ENCODE assay signal across 12 mouse cellular contexts in the genomic region with DNA sequence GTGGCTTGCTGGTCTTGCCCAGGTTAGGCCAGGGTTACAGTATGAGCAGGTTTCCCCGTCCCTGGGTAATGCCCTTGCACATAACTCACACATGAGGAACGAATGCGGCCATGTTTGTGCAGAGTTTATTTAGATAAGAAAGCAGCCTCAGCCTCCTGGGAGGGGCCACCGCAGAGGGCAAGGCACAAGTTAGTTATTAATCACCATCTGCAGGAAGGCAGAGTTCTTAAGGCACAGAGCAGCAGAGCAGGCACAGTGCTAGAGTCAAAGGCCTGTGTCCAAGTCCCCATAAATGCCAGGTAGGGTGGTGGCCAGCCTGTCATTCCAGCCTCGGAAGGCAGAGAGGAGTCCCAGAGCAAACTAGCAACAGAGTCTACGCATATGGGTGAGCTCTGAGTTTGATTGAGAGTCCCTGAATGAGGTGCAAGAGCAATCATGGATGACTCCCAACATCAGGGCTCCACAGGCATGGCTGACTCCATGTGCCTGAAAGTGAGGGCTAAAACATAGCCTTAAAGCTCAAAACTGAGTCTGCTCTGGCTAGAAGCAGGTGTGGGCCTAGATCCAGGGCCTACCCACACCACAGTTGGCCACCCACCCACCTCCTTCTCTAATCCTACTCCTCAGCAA. TPM values are rescaled to one million over a fixed set of nuclear protein-coding genes. Genes with fewer than 3 reads are reported as not detected.
DNase-seq lines count a peak whose midpoint lies in the region; ATAC-seq and TF ChIP-seq lines count a peak whose summit lies in the region.
"Had no signal": no experiment of that assay in that cellular context is flagged by ENCODE, and none has a peak within 500 bp of the region (broad histone marks: within the 10 kb centered on the region; RNA-seq: fewer than 3 reads in every experiment).

No protein-coding gene starts in this region.

- H3K36me3 ChIP-seq in heart, embryonic 10.5 days: no peaks in the 10 kb centered on the region
- no peaks in the 10 kb centered on the region for H3K36me3 ChIP-seq in heart, embryonic 12.5 days
- H3K36me3 ChIP-seq in liver, embryonic 12.5 days: no peaks in the 10 kb centered on the region
- H3K36me3 ChIP-seq in stomach, postnatal 0 days (ENCODE audit: control insufficient read depth, insufficient read depth, low read length): no peaks in the 10 kb centered on the region
- H3K36me3 ChIP-seq in midbrain, postnatal 0 days (ENCODE audit: insufficient read depth, low read length): no peaks in the 10 kb centered on the region
- no peaks in the 10 kb centered on the region for H3K36me3 ChIP-seq in forebrain, embryonic 16.5 days (ENCODE audit: control insufficient read depth, insufficient read depth)
- H3K36me3 ChIP-seq: midbrain, embryonic 13.5 days had no signal

- peaks cover 46% of the 10 kb centered on the region for H3K4me1 ChIP-seq in heart, embryonic 10.5 days
- peaks cover 36% of the 10 kb centered on the region for H3K4me1 ChIP-seq in heart, embryonic 12.5 days (replicated peaks)
- H3K4me1 ChIP-seq in liver, embryonic 12.5 days: peaks cover 28% of the 10 kb centered on the region
- peaks cover 7% of the 10 kb centered on the region for H3K4me1 ChIP-seq in stomach, postnatal 0 days (replicated peaks; ENCODE audit: control insufficient read depth, insufficient read depth)
- no peaks in the 10 kb centered on the region; the same call in 1 of the 2 replicates for H3K4me1 ChIP-seq in midbrain, postnatal 0 days (ENCODE audit: insufficient read depth, low read length)
- peaks cover 2% of the 10 kb centered on the region for H3K4me1 ChIP-seq in forebrain, embryonic 16.5 days (replicated peaks; ENCODE audit: control insufficient read depth, insufficient read depth, low read length)

- ATAC-seq in heart, embryonic 12.5 days (ENCODE audit: insufficient number of reproducible peaks, low FRiP score): no peak
- peak; percentile 90 for ATAC-seq in liver, embryonic 12.5 days
- peak; percentile 91 for ATAC-seq in stomach, postnatal 0 days (ENCODE audit: low FRiP score, low TSS enrichment)
- no peak for ATAC-seq in midbrain, postnatal 0 days (ENCODE audit: low FRiP score)
- no peak for ATAC-seq in forebrain, embryonic 16.5 days
- ATAC-seq: midbrain, embryonic 13.5 days had no signal

- 76% methylated on average over 6 of the region's 6 CpGs for WGBS in heart, embryonic 10.5 days
- WGBS in heart, embryonic 12.5 days: 72% methylated on average over 6 of the region's 6 CpGs
- 32% methylated on average over 6 of the region's 6 CpGs for WGBS in liver, embryonic 12.5 days (ENCODE audit: insufficient replicate concordance)
- 36% methylated on average over 6 of the region's 6 CpGs for WGBS in stomach, postnatal 0 days
- WGBS in midbrain, postnatal 0 days: 92% methylated on average over 6 of the region's 6 CpGs
- WGBS in forebrain, embryonic 16.5 days: 88% methylated on average over 6 of the region's 6 CpGs

- no peak overlapping the region for H3K4me3 ChIP-seq in heart, embryonic 10.5 days
- no peak overlapping the region for H3K4me3 ChIP-seq in heart, embryonic 12.5 days
- no peak overlapping the region for H3K4me3 ChIP-seq in liver, embryonic 12.5 days
- H3K4me3 ChIP-seq in stomach, postnatal 0 days (ENCODE audit: low read depth, low read length): no peak overlapping the region
- no peak overlapping the region for H3K4me3 ChIP-seq in midbrain, postnatal 0 days (ENCODE audit: low read depth, low read length)
- no peak overlapping the region for H3K4me3 ChIP-seq in forebrain, embryonic 16.5 days (replicated peaks; ENCODE audit: low read length)
- H3K4me3 ChIP-seq: gastrocnemius, adult 2 months; midbrain, embryonic 13.5 days had no signal

- TF ChIP-seq EP300 in stomach, postnatal 0 days (optimal IDR thresholded peaks at IDR 0.05): no peak

- no peaks in the 10 kb centered on the region for H3K9me3 ChIP-seq in heart, embryonic 10.5 days
- no peaks in the 10 kb centered on the region for H3K9me3 ChIP-seq in heart, embryonic 12.5 days (replicated peaks)
- no peaks in the 10 kb centered on the region for H3K9me3 ChIP-seq in liver, embryonic 12.5 days (replicated peaks)
- no peaks in the 10 kb centered on the region for H3K9me3 ChIP-seq in stomach, postnatal 0 days (ENCODE audit: control insufficient read depth, low read length)
- H3K9me3 ChIP-seq in midbrain, postnatal 0 days (ENCODE audit: low read length): no peaks in the 10 kb centered on the region
- no peaks in the 10 kb centered on the region for H3K9me3 ChIP-seq in forebrain, embryonic 16.5 days (ENCODE audit: control insufficient read depth, low read length)
- H3K9me3 ChIP-seq: midbrain, embryonic 13.5 days had no signal

- no peaks in the 10 kb centered on the region for H3K27me3 ChIP-seq in heart, embryonic 10.5 days (ENCODE audit: insufficient read depth, poor library complexity, severe bottlenecking)
- H3K27me3 ChIP-seq in heart, embryonic 12.5 days (replicated peaks): 0 out of 2 replicates have a peak, but pooled peaks cover 7% of the 10 kb centered on the region
- H3K27me3 ChIP-seq in liver, embryonic 12.5 days (replicated peaks): 0 out of 2 replicates have a peak, but pooled peaks cover 5% of the 10 kb centered on the region
- no peaks in the 10 kb centered on the region for H3K27me3 ChIP-seq in stomach, postnatal 0 days (ENCODE audit: control insufficient read depth, insufficient read depth, low read length)
- H3K27me3 ChIP-seq in midbrain, postnatal 0 days (ENCODE audit: insufficient read depth, low read length): no peaks in the 10 kb centered on the region
- H3K27me3 ChIP-seq in forebrain, embryonic 16.5 days (replicated peaks; ENCODE audit: control insufficient read depth, insufficient read depth, low read length): no peaks in the 10 kb centered on the region
- H3K27me3 ChIP-seq: midbrain, embryonic 13.5 days had no signal

- H3K9ac ChIP-seq in heart, embryonic 12.5 days: no peak overlapping the region
- peak overlapping the region; percentile 28; the same call in 1 of the 2 replicates for H3K9ac ChIP-seq in liver, embryonic 12.5 days
- H3K9ac ChIP-seq in stomach, postnatal 0 days (ENCODE audit: low read length): no peak overlapping the region
- H3K9ac ChIP-seq in midbrain, postnatal 0 days (replicated peaks; ENCODE audit: low read length, poor library complexity, severe bottlenecking): no peak overlapping the region
- no peak overlapping the region for H3K9ac ChIP-seq in forebrain, embryonic 16.5 days (replicated peaks; ENCODE audit: low read depth, low read length)
- H3K9ac ChIP-seq: midbrain, embryonic 13.5 days had no signal

- DNase-seq in heart, embryonic 10.5 days (ENCODE audit: low spot score): no peak
- peak; percentile 77 for DNase-seq in kidney, adult 9 months
- DNase-seq in stomach, postnatal 0 days (ENCODE audit: low spot score): peak; percentile 84
- no peak for DNase-seq in midbrain, postnatal 0 days (ENCODE audit: low spot score)
- DNase-seq in thymus, postnatal 10 days (ENCODE audit: low spot score in 2 of 2): no peak
- DNase-seq: adrenal gland, postnatal 36 days; cerebellum, adult 18-20 months; gastrocnemius, adult 2 months had no signal

- no peak overlapping the region for H3K4me2 ChIP-seq in heart, embryonic 12.5 days
- peak overlapping the region; percentile 50 for H3K4me2 ChIP-seq in liver, embryonic 12.5 days
- no peak overlapping the region for H3K4me2 ChIP-seq in stomach, postnatal 0 days (replicated peaks; ENCODE audit: low read depth)
- H3K4me2 ChIP-seq in midbrain, postnatal 0 days (ENCODE audit: low read depth, low read length, poor library complexity, severe bottlenecking): no peak overlapping the region
- no peak overlapping the region for H3K4me2 ChIP-seq in forebrain, embryonic 16.5 days (ENCODE audit: low read length)
- H3K4me2 ChIP-seq: midbrain, embryonic 13.5 days had no signal

- 0 out of 2 replicates have a peak overlapping the region, but pooled peaks have one; percentile 39 for H3K27ac ChIP-seq in heart, embryonic 10.5 days
- H3K27ac ChIP-seq in heart, embryonic 12.5 days (ENCODE audit: poor library complexity, severe bottlenecking): no peak overlapping the region
- H3K27ac ChIP-seq in liver, embryonic 12.5 days: peak overlapping the region; percentile 74
- H3K27ac ChIP-seq in stomach, postnatal 0 days (replicated peaks): peak overlapping the region; percentile 83
- no peak overlapping the region for H3K27ac ChIP-seq in midbrain, postnatal 0 days (ENCODE audit: low read depth, low read length)
- no peak overlapping the region for H3K27ac ChIP-seq in forebrain, embryonic 16.5 days (ENCODE audit: low read length)
- H3K27ac ChIP-seq: gastrocnemius, adult 2 months; midbrain, embryonic 13.5 days had no signal

- no peak for TF ChIP-seq CTCF in stomach, postnatal 0 days (IDR thresholded peaks at IDR 0.05; ENCODE audit: low read depth)
- TF ChIP-seq CTCF in midbrain, postnatal 0 days (IDR thresholded peaks at IDR 0.05): no peak

RNA-seq across cellular contexts. Expression of a gene that starts 17.2 kb away (rescaled TPM):
- 15.2 and 20.0 TPM in 2 replicates for polyA plus RNA-seq in heart, embryonic 10.5 days (2016; fragmentation: Nextera tagmentation; extraction: Ambion mirVana)
- polyA plus RNA-seq in heart, embryonic 12.5 days (2016; fragmentation: Nextera tagmentation; extraction: Ambion mirVana): 17.0 and 18.9 TPM in 2 replicates
- polyA plus RNA-seq in liver, embryonic 12.5 days (2016; fragmentation: Nextera tagmentation; extraction: Ambion mirVana): 5.8 and 7.2 TPM in 2 replicates
- polyA plus RNA-seq in stomach, postnatal 0 days (2015; fragmentation: Nextera tagmentation; extraction: Ambion mirVana): 5.3 and 6.4 TPM in 2 replicates
- 13.2 and 20.6 TPM in 2 replicates for total RNA-seq in midbrain, postnatal 0 days (2014; rRNA removed)
- polyA plus RNA-seq in midbrain, postnatal 0 days (2015; fragmentation: Nextera tagmentation; extraction: Ambion mirVana): 4.0 TPM in 2 replicates
- 7.4 and 7.8 TPM in 2 replicates for polyA plus RNA-seq in forebrain, embryonic 16.5 days (2015; fragmentation: Nextera tagmentation; extraction: Ambion mirVana)

Comparison
In these comparisons a context has a peak if more than half of its experiments do, and no peak if none do; other contexts are left out.
1. H3K27ac ChIP-seq: peak in heart, embryonic 10.5 days (single experiment), liver, embryonic 12.5 days (single experiment) and stomach, postnatal 0 days (single experiment); none in heart, embryonic 12.5 days (single experiment), midbrain, postnatal 0 days (single experiment) and forebrain, embryonic 16.5 days (single experiment).
2. DNase-seq: peak in kidney, adult 9 months (single experiment) and stomach, postnatal 0 days (single experiment); none in heart, embryonic 10.5 days (single experiment), midbrain, postnatal 0 days (single experiment) and thymus, postnatal 10 days (0 of 2).
3. ATAC-seq: peak in liver, embryonic 12.5 days (single experiment) and stomach, postnatal 0 days (single experiment); none in heart, embryonic 12.5 days (single experiment), midbrain, postnatal 0 days (single experiment) and forebrain, embryonic 16.5 days (single experiment).